Mouse (Mus musculus): Measurements from ENCODE around the gene Lima1.

DNA sequence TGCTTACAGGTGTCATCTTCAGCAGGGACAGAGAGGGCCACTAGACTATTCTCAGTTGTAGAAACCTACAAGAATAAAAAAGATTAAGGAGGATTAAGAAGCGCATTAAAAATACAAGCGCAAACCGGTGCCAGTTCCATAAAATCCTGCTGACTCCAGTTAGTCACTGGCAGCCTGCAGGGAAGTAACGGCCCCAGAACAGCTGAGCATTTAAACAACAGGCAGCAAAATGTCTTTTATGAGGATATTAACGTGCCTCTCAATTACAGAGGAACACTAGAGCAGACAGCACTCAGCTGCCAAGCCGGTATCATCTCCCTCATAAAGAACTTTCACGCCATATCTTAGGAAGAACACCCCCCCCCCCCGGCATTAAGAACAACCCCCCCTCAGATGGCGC, 78.5 kb downstream of the Lima1 start:
- no peak for TF ChIP-seq EP300 (optimal IDR thresholded peaks at IDR 0.05)
- no peak for TF ChIP-seq CTCF (IDR thresholded peaks at IDR 0.05; ENCODE audit: low read depth)

All from stomach, postnatal 0 days (tissue).